Mouse (Mus musculus) brain, embryonic 14.5 days (tissue): ENCODE data around the gene Uba7. TPM values are rescaled to one million over a fixed set of nuclear protein-coding genes. Genes with fewer than 3 reads are reported as not detected.

Experiments
- DNase-seq: peaks from one replicate; pipeline ENCODE4 v3.0.0-alpha.2; 2011; ENCODE audit warnings: low read depth
- CTCF ChIP-seq: fragments of 200-500 bp; IDR thresholded peaks from 2 replicates; pipeline ENCODE4 v1.5.1; 2012; ENCODE audit warnings: inconsistent platforms, mild to moderate bottlenecking, moderate library complexity, borderline replicate concordance; ENCODE audit not compliant: insufficient read depth, insufficient read length; ENCODE audit errors: extremely low read depth
- POLR2A ChIP-seq: fragments of 200-500 bp; IDR thresholded peaks from 2 replicates; pipeline ENCODE4 v1.6.1; 2012; ENCODE audit warnings: mild to moderate bottlenecking, inconsistent platforms, borderline replicate concordance; ENCODE audit not compliant: poor library complexity, insufficient read depth, insufficient read length, severe bottlenecking; ENCODE audit errors: extremely low read depth
- polyA plus RNA-seq: library from polyadenylated mRNA; depleted of rRNA; stranded (reverse); fragments of >200 nt; gene quantifications from 2 replicates; pipeline ENCODE4 v1.2.3, GENCODE M21; 2012

The Uba7 gene
- polyA plus RNA-seq, 1 experiment: 5.8 TPM

DNA sequence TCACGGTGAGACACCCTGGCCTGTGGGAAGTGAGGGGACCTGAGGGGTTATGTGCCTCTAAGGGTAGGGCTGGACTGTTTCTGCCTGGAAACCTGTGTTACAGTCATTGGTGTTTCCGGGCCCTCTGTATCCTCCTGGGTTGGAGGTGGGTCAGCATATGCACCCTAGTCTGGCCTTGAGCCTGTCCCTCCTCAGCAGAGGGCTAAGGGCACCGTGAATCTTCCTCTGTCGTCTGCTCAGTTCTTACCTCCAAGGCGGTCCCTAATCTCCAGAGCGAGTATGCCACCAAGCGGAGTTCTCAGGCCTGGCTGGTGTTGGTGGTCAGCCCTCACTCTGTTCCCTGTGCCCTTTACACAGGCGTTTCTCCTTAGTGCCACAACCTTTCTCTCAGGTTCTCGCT lies 12.4 kb upstream of the Uba7 start:
- TF ChIP-seq POLR2A: no peak
- TF ChIP-seq CTCF: no peak
- no peak for DNase-seq

DNA sequence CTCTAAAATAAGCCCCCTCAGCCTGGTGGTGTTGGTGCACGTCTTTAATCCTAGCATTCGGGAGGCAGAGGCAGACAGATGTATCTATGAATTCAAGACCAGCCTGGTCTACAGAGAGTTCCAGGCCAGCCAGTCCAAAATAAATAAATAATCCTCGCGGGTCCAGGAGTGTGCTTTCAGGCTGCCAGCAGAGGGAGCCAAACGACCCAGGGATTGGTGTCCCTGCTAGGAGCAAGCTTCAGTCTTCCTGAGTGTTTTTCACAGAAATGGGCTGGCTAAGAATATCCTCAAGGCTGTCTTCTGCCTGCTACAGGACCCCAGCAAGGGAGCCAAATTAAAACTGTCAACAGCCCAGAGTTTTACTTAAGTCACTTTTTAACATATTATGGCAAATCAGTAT lies 11.6 kb upstream of the Uba7 start:
- peak; percentile 86 for DNase-seq
- TF ChIP-seq CTCF (peak; percentile 96), POLR2A (no peak)

DNA sequence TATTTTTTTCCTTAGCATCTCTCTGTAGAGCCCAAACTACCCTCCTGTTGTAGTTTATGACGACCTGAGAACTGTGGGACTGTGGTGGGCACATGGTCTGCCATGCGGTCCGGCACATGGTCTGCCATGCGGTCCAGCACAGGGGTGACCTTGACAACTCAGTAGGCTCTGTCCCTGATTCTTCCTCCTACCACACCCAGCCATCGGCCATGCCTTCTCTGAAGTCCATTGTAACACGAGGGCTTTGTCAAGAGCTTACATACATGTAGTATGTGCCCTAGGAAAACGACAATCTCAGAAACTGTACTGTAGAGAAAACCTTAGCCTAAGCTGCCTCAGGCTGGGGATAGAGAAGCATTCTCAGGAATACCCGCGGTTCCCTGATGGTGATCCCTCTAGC lies 10.6 kb upstream of the Uba7 start:
- TF ChIP-seq POLR2A (no peak), CTCF (no peak)
- DNase-seq: no peak

DNA sequence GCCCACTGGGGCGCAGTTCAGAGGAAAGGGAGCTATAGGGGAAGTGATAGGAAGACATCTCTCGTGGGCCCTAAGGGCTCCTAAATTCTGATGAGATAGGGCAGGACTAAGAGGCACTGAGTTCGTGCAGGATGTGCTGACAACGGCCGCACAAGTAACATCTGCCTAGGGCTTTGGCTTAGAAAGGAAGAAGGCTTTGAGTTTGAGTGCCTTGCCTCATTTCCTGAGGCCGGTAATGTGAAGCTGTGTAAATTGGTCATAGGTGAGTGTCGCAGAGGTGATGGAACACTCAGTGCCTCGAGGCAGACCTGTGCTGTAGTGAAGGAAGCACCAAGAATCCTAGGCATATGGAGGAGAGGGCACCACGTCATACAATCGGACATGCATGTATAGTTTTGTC lies 8.6 kb upstream of the Uba7 start:
- TF ChIP-seq CTCF (no peak), POLR2A (no peak)
- no peak for DNase-seq

DNA sequence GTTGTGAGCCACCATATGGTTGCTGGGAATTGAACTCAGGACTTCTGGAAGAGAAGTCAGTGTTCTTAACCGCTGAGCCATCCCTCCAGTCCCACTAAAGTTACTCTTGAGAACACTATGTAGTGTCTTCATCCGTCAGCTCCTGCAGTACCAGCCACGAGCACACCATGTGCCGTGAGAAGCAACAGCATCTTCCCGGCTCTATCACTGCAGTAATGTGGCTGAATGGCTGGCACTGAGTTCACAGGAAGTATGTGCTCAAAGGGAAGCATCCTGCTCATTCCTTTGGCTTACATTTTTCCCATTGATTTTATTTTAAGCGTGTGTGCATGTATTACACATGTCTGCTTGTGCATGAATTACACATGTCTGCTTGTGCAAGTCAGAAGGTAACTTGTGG lies 7.9 kb upstream of the Uba7 start:
- DNase-seq: no peak
- TF ChIP-seq CTCF (no peak), POLR2A (no peak)

DNA sequence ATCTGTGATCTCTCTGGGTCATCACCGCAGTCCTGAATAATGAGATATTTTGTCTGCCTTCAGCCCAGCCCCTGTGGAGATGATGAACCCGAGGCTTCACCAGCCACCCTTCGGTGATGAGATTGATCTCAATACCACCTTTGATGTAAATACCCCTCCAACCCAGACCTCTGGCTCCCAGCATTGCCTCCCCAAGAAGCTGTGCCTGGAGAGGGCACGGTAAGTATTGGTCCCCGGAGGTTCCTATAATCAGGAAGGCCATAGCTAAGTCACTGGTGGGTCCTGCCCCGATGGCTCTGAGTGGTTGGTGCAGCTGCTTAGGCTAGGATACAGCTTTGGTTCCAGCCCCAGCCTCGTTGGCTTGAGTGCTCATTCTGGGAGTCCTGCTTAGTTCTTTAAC lies 6.8 kb upstream of the Uba7 start:
- no peak for TF ChIP-seq CTCF
- no peak for TF ChIP-seq POLR2A

DNA sequence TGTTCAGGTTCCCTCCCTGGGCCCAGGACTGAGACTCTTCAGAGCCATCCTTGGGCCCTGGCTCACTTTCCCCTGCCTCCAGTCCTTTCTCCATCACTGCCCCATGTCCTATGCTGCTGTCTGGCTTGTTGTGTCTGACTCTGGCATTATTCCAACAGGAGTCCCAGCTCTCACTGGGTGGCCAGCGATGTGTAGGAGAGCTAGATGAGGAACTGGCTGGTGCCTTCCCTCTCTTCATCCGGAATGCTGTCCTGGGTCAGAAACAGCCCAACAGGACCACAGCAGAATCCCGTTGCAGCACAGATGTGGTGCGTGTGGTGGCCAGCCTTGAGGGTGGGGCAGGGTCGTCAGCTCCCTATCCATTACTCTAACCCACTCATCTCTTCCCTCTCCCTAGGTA lies 5.0 kb upstream of the Uba7 start:
- TF ChIP-seq CTCF (no peak), POLR2A (no peak)
- no peak for DNase-seq

More for the DNA sequence above, 6.8 kb upstream of the Uba7 start:
- DNase-seq: no peak

DNA sequence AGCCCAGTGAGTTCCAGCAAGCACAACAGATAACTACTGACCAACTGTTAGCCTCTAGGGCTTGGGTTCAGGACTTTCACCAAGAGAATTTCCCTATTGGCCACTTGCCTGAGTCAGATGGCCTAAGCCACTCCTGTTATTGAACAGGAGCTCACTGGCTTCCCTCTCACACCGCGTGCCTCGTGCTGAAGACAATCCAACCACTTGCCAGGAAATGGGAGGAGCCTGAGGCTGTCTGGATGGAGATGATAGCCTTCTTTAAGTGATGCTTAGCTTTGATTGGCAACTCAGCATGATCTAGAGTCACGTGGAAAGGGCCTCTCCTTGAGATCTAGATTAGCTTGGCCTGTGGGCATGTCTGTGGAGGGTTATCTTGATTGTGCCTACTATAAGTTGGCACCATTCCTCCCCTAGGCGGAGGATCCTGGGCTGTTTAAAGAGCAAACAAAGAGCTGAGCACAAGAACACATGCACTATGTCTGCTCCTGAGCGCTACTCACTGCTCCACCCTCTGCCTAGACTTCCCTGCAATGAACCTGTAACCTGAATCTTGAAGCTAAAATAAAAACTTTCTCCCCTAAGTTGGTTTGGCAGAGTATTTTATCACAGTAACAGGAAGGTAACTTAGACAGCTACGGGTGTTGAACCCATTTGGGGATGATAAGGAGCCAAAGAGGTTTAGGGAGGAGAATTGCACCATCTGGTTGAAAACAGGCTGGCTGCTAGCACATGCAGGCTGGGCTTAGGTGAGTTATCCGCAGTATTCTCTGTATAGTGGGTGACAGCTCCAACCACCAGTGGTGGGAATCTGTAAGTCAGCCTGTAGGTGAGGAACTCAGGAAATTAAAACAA lies 3.4 kb upstream of the Uba7 start:
- TF ChIP-seq CTCF (no peak), POLR2A (no peak)
- DNase-seq: no peak

DNA sequence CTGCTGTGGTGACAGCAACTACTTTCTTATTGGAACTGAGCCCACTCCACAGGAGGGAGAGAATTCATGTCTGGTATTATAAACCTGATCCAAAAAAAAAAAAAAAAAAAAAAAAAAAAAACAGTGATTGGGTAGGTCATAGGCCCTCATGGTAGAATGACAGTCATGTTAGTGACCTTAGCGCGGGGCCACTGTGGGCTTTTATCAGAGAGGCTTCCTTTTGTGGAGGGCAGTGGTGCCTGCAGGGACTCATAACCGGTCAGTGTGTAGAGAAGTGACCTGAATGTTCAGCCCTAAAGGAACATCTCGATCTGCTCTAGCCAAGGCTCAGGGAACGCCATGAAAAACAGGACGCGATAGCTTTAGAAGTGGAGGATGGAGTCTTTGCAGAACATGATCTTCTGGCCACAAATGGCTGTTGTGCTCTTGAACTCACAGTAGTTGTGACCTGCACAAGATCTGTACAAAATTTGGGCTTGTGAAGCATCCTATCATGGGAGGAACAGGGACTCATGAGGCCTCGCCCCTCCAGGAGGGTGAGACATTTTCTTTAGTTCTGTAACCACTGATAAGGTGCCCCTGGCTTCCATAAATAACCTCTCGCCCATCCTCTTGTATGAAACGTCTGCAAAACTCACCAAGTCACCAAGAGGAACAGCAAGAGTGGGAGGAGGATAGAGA lies 674 bp upstream of the Uba7 start:
- no peak for DNase-seq
- TF ChIP-seq POLR2A (no peak), CTCF (no peak)

DNA sequence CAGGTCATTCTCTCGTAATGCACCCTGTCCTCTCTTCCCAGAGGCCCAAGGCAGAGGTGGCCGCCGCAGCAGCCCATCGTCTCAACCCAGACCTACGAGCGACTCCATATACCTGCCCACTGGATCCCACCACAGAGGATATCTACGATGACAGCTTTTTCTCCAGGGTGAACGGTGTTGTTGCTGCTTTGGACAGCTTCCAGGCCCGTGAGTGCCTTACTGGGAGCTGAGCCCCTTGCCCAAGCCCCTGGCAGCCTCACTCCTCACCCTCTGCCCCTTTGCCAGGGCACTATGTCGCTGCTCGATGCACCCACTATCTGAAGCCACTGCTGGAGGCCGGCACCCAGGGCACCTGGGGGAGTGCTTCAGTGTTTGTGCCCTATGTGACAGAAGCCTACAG lies 3.5 kb downstream of the Uba7 start:
- no peak for TF ChIP-seq POLR2A
- no peak for TF ChIP-seq CTCF
- no peak for DNase-seq

DNA sequence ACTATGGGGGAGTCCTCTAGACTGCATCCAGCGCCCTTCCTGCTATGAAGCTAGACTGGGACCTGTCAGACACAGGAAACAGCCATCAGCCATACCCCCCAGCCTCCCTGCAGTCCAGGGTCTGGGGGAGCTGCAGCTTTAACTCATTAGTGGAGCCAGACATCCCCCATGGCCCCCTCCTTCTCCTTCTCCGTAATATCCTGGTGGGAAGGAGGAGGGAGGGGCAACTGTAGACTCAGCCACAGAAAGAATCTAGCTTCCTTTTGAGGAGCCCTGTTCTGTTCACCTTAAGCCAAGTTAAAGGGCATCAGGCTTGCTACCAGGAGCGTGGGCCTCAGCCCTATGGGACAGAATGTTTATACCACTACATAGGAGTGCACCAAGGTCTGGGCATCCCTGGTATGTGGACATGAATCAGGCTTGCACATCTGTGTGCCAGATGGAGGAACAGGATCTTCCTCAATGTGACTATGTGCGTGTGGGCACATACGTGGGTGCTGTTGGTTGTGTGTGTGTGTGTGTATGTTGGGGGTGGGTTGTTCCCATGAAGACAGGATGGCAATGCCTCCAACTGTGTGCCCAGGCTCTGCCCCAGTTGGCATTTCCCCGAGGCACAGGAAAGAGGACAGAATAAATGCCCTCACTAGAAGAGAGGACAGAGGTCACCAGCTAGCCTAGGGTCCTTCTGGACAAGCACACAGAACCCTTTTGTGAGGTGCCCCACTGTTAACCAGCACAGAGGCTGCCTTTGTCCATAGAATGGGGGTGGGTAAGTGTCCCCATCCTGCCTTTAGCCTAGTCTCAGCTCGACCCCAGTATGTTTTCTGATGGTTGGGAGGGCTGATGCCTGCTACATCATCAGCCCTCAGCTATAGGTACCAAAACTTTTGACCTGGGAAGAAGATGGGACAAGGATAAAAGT lies 6.6 kb downstream of the Uba7 start:
- peak; percentile 12 for DNase-seq
- TF ChIP-seq POLR2A (no peak), CTCF (no peak)
